Mouse (Mus musculus): ENCODE data around the gene Card9. TPM values are rescaled to one million over a fixed set of nuclear protein-coding genes. Genes with fewer than 3 reads are reported as not detected.

Card9 gene
- polyA plus RNA-seq (2012), result 0.20 and 0.22 TPM in 2 replicates

GRCm38 (mm10) chr2:26360772-26361171 is at the start of gene Card9:
Gene Card9 (minus strand): TSS chr2:26360918.
- Histone ChIP-seq H3K9me3 (ENCODE audit: control insufficient read depth, low read length) (no peaks in the 10 kb centered on the region), H3K27me3 (ENCODE audit: control insufficient read depth) (no peaks in the 10 kb centered on the region), H3K4me3 (replicated peaks) (no peak within 1 kb of the TSS), H3K36me3 (ENCODE audit: control insufficient read depth) (peaks cover 32% of the 10 kb centered on the region), H3K4me1 (ENCODE audit: control insufficient read depth) (peaks cover 3% of the 10 kb centered on the region)
- no peak for TF ChIP-seq GATA1 (IDR thresholded peaks at IDR 0.05; ENCODE audit: low read length)
- TF ChIP-seq TAL1 (IDR thresholded peaks at IDR 0.05; ENCODE audit: low read length), result no peak

- Histone ChIP-seq H3K36me3 (ENCODE audit: control insufficient read depth) (peaks cover 71% of the 10 kb centered on the region), H3K27me3 (ENCODE audit: control insufficient read depth) (no peaks in the 10 kb centered on the region), H3K4me3 (replicated peaks) (no peak overlapping the region), H3K9me3 (ENCODE audit: control insufficient read depth, low read length) (no peaks in the 10 kb centered on the region), H3K4me1 (ENCODE audit: control insufficient read depth) (peaks cover 50% of the 10 kb centered on the region)
- TF ChIP-seq TAL1 (IDR thresholded peaks at IDR 0.05; ENCODE audit: low read length) (no peak), GATA1 (IDR thresholded peaks at IDR 0.05; ENCODE audit: low read length) (no peak)
Observed at GRCm38 (mm10) chr2:26410091-26410490, 49.4 kb upstream of the Card9 start.

GRCm38 (mm10) chr2:26409362-26409761 is 48.6 kb upstream of the Card9 start:
- Histone ChIP-seq H3K4me3 (replicated peaks) (peak overlapping the region; percentile 83), H3K36me3 (ENCODE audit: control insufficient read depth) (peaks cover 72% of the 10 kb centered on the region), H3K4me1 (ENCODE audit: control insufficient read depth) (peaks cover 56% of the 10 kb centered on the region), H3K27me3 (ENCODE audit: control insufficient read depth) (no peaks in the 10 kb centered on the region), H3K9me3 (ENCODE audit: control insufficient read depth, low read length) (no peaks in the 10 kb centered on the region)
- TF ChIP-seq TAL1 (IDR thresholded peaks at IDR 0.05; ENCODE audit: low read length), result no peak
- no peak for TF ChIP-seq GATA1 (IDR thresholded peaks at IDR 0.05; ENCODE audit: low read length)

- H3K4me1 ChIP-seq (ENCODE audit: control insufficient read depth), result peaks cover 54% of the 10 kb centered on the region
- peak within 1 kb of the TSS; percentile 83 for H3K4me3 ChIP-seq (replicated peaks)
- H3K36me3 ChIP-seq (ENCODE audit: control insufficient read depth), result peaks cover 66% of the 10 kb centered on the region
- TF ChIP-seq TAL1 (IDR thresholded peaks at IDR 0.05; ENCODE audit: low read length) (no peak), GATA1 (IDR thresholded peaks at IDR 0.05; ENCODE audit: low read length) (no peak)
- H3K9me3 ChIP-seq (ENCODE audit: control insufficient read depth, low read length), result no peaks in the 10 kb centered on the region
- H3K27me3 ChIP-seq (ENCODE audit: control insufficient read depth), result no peaks in the 10 kb centered on the region
Observed at GRCm38 (mm10) chr2:26408515-26409356, 48.0 kb upstream of the Card9 start, which contains the start of gene Inpp5e. Gene Inpp5e (minus strand): TSS chr2:26409203.

GRCm38 (mm10) chr2:26403306-26403705 is 42.6 kb upstream of the Card9 start:
- Histone ChIP-seq H3K4me3 (replicated peaks) (no peak overlapping the region), H3K27me3 (ENCODE audit: control insufficient read depth) (no peaks in the 10 kb centered on the region), H3K4me1 (ENCODE audit: control insufficient read depth) (peaks cover 65% of the 10 kb centered on the region), H3K36me3 (ENCODE audit: control insufficient read depth) (peaks cover 80% of the 10 kb centered on the region), H3K9me3 (ENCODE audit: control insufficient read depth, low read length) (no peaks in the 10 kb centered on the region)
- TF ChIP-seq GATA1 (IDR thresholded peaks at IDR 0.05; ENCODE audit: low read length) (no peak), TAL1 (IDR thresholded peaks at IDR 0.05; ENCODE audit: low read length) (no peak)

- Histone ChIP-seq H3K9me3 (ENCODE audit: control insufficient read depth, low read length) (no peaks in the 10 kb centered on the region), H3K4me1 (ENCODE audit: control insufficient read depth) (peaks cover 54% of the 10 kb centered on the region)
- TF ChIP-seq TAL1 (IDR thresholded peaks at IDR 0.05; ENCODE audit: low read length), result no peak
- TF ChIP-seq GATA1 (IDR thresholded peaks at IDR 0.05; ENCODE audit: low read length), result no peak
Observed at GRCm38 (mm10) chr2:26402265-26402664, 41.5 kb upstream of the Card9 start.

GRCm38 (mm10) chr2:26401023-26401422 is 40.3 kb upstream of the Card9 start:
- H3K4me3 ChIP-seq (replicated peaks), result no peak overlapping the region
- peaks cover 85% of the 10 kb centered on the region for H3K36me3 ChIP-seq (ENCODE audit: control insufficient read depth)
- no peaks in the 10 kb centered on the region for H3K9me3 ChIP-seq (ENCODE audit: control insufficient read depth, low read length)
- TF ChIP-seq GATA1 (IDR thresholded peaks at IDR 0.05; ENCODE audit: low read length), result no peak
- TF ChIP-seq TAL1 (IDR thresholded peaks at IDR 0.05; ENCODE audit: low read length), result no peak
- peaks cover 42% of the 10 kb centered on the region for H3K4me1 ChIP-seq (ENCODE audit: control insufficient read depth)
- H3K27me3 ChIP-seq (ENCODE audit: control insufficient read depth), result no peaks in the 10 kb centered on the region

More at GRCm38 (mm10) chr2:26402265-26402664, 41.5 kb upstream of the Card9 start:
- peaks cover 84% of the 10 kb centered on the region for H3K36me3 ChIP-seq (ENCODE audit: control insufficient read depth)
- no peak overlapping the region for H3K4me3 ChIP-seq (replicated peaks)
- H3K27me3 ChIP-seq (ENCODE audit: control insufficient read depth), result no peaks in the 10 kb centered on the region

- Histone ChIP-seq H3K4me3 (replicated peaks) (no peak overlapping the region), H3K36me3 (ENCODE audit: control insufficient read depth) (peaks cover 86% of the 10 kb centered on the region), H3K4me1 (ENCODE audit: control insufficient read depth) (peaks cover 36% of the 10 kb centered on the region), H3K9me3 (ENCODE audit: control insufficient read depth, low read length) (no peaks in the 10 kb centered on the region), H3K27me3 (ENCODE audit: control insufficient read depth) (no peaks in the 10 kb centered on the region)
- TF ChIP-seq GATA1 (IDR thresholded peaks at IDR 0.05; ENCODE audit: low read length) (no peak), TAL1 (IDR thresholded peaks at IDR 0.05; ENCODE audit: low read length) (no peak)
Observed at GRCm38 (mm10) chr2:26400296-26400695, 39.6 kb upstream of the Card9 start.

- H3K4me3 ChIP-seq (replicated peaks), result no peak overlapping the region
- H3K9me3 ChIP-seq (ENCODE audit: control insufficient read depth, low read length), result no peaks in the 10 kb centered on the region
- H3K4me1 ChIP-seq (ENCODE audit: control insufficient read depth), result peaks cover 30% of the 10 kb centered on the region
- TF ChIP-seq GATA1 (IDR thresholded peaks at IDR 0.05; ENCODE audit: low read length), result no peak
- no peak for TF ChIP-seq TAL1 (IDR thresholded peaks at IDR 0.05; ENCODE audit: low read length)
- H3K36me3 ChIP-seq (ENCODE audit: control insufficient read depth), result peaks cover 86% of the 10 kb centered on the region
- H3K27me3 ChIP-seq (ENCODE audit: control insufficient read depth), result no peaks in the 10 kb centered on the region
Observed at GRCm38 (mm10) chr2:26399647-26400046, 38.9 kb upstream of the Card9 start.
